Mouse (Mus musculus): ENCODE data around the gene Colgalt1.
A peak's percentile ranks its signal among the peaks of the same experiment; 100 is the strongest.

Gene Colgalt1

DNA sequence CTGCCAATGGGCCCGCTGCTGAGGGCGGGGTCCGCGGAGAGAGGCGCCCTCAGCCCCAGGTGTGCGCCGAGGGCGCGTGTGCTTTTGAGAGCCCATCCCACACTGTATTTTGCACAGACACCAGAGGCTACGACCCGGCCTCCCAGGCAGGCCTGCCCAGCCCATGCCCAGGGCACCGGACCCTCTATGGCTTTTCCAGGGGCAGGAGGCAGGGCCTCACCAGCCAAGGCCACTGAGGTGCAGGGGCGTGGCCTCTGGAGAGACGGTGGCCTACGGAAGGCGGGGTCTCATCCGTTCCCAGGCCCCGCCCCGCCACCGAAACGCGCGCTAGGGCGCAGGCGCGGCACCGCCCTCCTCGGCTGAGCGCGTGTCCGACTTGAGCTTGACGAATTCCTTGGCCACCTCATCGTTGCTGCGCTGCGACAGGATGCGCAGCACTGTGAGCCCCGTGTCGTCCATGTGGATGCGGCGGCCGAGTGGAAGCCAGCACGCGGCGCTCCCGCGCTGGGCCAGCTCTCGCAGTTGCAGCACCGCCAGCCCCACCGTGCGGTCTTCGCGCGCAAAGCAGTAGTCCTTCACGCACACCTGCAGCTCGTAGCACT, 18.4 kb downstream of the Colgalt1 start:
- DNase-seq, result peak; percentile 89

DNA sequence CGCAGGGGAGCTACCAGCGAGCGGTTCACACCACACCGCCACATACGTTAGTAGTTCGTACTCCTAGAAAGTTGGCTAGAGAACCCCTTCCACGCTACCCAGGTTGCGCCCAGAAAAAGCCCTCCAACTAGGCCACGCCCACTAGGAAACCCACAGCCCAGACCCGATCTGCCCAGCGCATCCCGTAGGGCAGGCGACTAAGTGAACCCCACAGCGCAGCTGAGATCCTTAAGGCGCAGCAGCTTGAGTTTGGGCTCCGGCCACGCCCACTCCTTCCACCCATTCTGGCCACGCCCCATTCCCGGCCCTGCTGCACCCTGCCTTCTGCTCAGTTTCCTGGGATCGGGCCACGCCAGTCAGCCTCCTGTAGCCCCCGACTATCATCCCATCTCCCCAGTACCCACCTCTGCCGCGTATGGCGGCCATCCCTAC, 19.0 kb downstream of the Colgalt1 start:
- DNase-seq, result no peak

DNA sequence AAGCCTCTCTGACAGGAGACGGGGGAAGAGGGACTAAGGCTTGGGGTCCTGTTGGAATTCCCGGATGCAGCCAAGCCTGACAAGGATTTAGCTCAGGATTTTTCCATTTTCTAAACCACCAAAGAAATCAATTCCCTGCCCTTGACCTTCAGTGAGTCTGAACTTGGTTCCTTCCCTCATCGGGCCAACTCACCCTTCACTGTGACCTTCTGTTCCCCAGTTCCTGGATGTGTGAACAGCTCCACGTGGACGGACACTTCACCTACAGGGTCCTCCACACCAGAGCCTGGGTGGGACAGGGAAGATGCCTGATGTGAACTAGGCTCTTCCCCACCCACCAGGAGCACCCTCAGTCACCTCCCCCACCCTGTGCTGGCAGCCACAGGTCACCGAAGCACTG, 20.0 kb downstream of the Colgalt1 start:
- no peak for DNase-seq

DNA sequence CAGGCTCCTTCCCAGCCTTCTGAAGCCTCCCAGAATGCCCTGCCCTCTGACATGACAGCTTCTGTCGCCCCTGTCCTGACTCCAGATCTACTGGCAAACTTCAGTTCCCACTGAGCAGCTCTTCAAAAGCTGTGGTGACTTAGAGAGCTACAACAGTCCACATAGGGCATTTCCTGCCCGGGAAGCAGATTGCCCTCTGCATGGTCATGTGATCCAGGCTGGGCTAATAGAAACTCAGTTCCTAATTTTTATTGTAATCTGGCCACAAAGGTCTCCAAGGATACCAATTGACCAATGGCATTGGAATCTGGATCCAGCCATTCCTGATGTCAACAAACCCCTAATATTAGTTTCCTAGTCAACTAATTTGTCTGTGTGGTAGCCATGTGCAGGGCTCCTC, 21.1 kb downstream of the Colgalt1 start:
- no peak for DNase-seq

DNA sequence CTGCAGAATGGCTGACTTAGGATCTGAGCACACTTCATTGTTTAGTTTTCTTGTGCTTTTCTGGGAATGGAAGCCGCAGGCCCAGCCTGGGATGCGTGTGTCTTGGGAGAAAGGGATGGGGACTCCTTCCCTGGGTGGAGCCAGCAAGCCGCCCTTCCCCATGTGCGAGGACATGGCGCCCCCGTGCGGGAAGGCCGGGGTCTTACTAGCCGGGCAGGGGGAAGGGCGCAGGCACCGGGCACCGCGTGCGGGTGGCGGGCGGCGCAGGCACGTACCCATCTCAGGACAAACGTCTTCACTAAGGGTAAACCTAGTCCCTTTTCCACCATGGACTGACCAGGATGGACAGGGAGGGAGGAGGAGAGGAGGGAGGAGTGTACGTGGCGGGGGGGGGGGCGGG, 22.4 kb downstream of the Colgalt1 start:
- no peak for DNase-seq

DNA sequence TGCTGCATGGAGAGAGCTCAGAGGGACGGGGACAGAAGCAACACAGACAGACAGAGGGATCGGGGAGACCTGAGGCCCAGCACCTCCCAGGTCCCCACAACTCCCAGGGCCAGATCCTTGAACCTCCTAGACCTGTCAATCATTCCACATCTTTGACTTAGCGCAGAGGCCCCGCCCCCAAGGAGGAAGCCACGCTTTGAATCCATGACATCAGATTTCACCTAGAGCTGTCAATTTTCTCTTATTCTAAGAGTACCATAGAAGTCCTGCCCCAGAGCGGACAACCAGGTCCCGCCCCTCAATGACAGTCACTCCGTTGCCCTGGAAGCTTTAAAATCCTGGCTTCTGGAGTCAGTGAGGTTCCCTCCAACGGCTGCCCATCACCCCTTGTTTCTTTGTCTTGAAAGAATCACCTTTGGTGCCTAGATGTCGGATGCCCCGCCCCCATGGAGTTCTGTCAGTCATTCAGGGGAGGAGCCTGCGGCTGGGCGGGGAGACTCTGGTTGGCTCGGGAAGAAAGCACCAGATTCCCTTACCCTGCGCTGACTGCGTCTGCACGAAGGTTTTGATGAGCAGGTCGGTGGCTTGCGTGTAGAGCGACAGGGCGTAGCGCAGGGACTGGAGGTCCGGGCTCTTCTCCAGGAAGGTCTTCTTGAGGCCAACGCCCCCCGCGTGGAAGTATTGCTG, 23.3 kb downstream of the Colgalt1 start:
- no peak for DNase-seq

DNA sequence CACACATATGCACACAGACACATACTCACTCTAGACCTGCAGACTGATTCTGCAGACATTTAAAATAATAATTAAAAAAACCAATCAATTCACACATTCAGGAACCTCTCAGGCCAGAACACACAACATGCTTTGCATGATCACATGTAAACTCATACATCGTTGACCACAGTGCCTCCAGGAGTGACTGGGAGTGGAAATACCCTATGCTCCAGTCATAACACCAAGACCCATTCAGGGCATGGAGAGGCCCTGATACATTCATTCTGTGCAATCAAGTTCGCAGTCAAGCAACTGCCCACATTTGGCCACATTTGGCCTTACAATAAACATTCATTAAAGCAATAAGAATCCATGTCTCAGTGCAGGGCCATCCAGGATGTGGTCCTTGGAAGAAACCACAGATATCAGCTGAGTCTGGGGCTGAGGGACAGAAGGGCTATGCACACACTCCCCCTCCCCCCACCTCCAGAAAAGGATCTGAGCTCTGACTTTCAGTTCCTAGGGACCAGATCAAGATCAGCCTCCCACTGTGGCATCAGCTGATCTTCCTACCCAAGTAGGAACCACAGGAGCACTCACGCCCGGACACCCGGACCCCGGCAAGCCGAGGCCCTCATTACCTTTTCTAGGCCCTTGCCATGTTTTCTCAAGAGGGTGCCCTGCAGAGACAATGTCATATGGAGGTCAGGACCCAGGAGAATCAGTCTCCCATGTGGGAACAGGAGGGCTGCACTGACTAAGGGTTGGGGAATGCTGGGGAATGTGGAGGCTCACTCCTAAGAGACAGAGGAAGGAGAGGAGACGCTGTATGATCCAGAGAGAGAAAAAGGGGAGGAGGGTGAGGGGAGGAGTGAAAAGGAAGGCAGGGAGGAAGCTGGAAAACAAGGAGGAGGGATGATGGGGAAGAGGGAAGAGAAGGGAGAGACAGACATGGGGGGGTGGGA, 26.6 kb downstream of the Colgalt1 start:
- no peak for DNase-seq

DNA sequence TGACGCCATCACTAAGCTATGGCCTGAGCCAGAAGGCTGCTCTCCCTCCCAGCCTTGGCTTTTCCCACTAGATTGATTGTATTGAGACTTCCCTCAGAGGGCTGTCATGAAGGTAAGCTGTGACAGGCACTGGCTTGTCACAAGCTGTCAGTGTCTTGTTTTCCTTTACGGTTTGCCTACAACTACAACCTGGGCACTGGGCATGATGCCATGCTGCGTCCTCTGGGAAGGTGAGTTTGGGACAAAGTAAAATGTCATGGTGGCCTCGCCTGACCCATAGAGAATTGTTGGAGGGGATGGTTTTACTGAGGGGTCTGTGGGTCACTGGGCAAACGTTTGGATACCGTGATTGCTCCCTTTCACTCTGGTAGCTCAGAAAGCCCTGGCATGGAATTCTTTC, 27.5 kb downstream of the Colgalt1 start:
- no peak for DNase-seq

DNA sequence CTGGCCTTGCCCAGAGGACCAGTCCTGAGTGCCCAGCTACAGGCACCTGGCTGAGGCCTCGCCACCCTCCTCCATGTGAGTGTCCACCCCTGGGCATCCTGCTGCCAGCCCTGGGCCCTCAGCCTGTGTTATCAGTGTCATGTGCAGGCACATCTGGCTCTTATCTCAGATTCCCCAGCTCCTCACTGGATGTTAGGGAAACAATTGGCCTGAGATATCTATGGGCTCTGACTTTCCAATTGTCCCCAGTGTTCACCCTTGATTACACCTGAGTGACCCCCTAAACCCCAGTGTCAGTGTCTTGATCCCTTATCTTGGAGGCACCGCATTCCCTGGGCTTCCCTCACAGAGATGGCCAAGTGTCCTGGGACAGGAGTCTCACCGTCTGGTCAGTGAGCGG, 28.5 kb downstream of the Colgalt1 start:
- no peak for DNase-seq

DNA sequence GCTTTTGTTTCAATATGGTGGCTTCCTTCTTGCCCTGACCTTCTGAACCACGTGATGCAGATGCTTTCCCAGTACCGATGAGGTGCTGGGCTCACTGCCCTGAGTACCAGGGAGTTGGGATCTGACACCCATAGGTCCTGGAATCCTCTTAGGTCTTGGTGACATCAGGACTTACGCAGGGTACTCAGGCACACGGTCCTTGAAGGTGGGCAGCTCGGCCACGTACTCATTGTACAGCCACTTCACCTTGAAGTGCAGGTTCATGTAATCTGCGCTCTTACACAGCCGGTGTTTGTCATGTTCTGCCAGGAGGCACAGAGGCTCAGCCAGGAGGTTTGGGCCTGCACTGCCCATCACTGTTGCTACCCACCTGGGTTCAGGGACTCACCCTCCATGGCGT, 34.7 kb downstream of the Colgalt1 start:
- DNase-seq, result no peak

DNA sequence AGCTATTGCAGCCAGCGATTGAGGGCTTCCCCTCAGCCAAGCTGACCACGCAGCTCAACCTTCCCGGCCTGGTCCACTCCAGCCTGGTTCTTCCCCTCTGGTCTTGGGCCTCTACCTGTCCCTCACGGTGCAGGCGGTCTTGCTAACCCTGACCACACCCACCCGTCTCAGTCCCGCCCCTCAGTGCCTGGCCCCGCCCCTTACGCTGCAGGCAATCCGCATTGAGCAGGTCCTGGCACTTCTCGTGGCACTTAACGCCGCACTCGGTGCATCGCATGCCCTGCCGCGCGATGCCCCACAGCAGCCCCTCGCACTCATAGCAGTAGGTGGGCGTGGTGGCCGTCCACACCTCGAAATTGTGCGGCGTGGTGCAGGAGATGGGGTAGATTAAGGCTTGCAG, 43.8 kb downstream of the Colgalt1 start:
- DNase-seq, result no peak

DNA sequence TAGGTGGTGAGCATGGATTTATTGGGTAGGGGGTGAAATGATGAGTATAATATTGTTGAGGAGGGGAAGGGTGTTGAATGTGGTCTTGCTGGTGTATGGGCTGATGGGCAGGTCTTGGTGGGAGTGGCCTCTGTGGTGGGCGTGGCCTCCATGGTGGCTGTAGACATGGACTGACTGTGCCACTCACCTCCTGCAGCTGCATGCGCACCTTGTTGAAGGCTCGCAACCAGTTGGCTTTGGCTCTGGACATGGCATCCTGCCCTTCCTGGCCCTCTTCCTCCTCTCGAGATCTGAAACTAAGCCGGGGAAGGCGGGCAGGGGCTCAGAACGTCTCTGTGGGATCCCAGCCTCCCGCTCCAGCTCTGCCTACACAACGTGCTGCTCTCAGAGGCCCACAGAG, 47.0 kb downstream of the Colgalt1 start:
- DNase-seq, result no peak

DNA sequence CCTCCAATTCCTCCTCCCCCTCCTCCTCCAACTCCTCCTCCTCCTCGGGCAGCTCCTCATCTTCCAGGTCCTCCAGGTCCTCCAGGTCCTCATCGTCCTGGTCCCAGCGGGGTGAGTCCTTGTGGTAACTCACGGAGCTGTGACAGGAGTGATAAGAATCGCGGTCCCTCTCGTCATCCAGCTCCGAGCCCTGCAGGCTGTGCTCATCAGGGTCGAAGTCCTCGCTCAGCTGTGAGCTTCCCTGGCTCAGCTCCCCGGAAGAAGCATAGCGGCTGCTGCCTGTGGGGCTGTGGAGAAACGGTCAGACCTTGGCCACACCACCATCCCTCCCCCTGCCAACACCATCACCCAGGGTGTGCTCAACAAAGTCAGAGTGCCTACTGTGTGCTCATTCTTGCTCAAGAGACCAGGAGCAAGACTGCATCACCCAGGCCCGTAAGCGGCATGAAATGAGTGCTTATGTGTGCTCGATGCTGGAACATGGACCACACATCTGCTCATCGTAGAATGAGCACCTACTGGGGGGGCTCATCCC, 47.8 kb downstream of the Colgalt1 start:
- DNase-seq, result no peak

DNA sequence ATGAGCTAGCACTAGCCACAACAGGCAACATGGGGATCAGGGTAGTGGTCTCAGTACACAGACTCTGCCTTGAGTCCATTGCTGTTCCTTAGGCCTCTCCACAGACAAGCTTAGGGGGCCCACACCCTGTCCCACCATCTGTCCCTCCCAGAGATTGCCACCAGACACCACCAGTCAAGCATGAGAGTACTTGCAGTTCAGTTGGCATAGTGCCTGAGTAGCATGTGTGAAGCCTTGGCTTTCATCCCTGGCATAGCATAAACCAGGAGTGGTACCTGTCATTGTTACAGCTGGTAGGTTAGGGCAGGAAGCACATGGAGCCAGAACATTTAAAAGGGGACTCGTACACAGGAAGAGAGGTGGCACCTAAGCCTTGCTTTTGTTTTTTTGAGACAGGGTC, 49.0 kb downstream of the Colgalt1 start:
- no peak for DNase-seq

DNA sequence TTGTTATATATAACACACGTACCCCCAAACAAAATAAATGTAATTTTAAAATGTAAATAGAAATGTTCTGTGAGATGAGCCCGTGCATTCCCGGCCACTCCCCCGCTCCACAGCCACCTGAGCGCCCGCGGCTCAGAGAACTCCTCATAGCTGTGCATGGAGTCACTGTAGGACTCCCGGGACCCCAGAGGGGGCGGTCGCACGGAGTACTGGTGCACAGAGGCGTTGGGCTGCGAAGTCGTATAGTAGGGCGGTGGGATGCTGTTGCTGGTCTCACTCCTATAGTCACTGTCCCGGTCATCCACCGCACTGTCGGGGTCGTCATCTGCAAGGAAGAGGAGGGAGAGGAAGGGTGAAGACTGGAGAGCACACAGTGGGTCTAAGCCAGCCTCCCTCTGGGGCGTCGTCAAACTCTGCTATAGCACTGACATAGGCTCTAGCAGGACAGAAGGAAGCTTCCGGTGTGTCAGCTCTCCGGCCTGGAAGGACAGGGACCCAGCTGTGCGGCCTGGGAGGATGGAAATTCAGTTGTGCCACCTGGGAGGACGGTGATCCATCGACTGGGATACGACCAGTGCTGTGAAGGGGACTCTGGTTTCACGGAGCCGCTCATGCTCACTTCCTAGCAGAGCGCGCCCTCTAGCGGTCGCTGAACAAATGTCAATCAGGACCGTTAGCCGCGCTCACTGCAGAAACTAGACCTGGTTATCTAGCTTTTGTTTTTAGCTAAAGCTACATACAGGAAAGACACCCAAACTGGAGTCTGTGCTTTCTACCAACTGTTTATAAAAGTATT, 49.7 kb downstream of the Colgalt1 start:
- peak; percentile 90 for DNase-seq

DNA sequence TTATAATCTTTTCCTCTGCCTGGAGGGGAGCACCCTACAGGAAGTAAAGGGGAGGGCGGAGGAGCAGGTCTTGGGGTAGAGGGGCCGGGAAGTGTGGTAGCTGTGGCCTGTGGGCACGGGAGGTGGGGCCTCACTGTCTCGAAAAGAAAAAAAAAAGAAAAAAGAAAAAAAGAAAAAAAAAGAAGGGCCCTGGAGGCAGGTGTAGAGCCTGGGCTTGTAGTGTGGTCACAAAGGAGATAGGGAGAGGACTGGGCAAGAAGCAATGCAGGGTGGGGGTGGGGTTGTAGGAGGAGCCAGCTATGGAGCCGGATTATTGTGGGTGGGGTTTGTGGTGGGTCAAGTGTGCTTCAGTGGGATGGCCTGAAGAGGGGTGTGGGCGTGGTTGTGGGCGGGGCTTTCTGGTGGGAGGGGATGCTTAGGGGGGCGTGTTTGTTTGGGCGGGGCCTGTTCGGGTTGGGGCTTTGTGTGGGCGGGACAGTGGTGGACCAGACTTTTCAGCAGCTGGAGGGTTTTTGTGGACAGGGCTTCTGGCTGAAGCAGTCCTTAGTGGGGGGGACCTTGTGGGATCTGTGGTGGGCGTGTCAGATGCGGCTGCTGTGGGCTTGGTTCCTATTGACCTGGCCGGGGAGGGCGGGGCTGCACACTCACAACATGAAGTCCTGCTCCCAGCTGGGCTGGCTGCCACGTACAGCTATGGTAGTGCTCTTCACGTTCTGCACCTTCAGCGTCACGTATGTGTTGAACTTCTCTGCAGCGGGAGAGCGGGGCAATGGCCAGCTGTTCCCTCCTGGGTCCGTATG, 54.7 kb downstream of the Colgalt1 start:
- no peak for DNase-seq

DNA sequence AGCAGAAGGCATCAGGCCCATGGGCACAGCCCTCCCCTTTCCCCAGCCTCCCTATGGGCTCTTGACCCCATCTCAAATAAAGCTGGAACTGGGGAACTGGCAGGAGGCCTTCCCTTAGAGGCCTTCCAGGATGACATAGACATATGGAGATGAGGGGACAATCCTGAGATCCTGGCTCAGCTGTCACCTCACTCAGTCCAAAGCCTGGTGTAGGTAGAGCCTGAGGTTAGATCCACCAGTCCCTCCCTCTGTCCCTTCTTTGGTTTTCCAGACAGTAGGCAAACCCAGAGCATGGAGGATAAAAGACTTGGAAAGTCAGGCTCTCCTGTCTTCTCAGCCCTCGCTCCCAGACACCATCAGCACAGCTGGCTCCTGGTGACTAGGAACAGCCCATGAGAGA, 56.1 kb downstream of the Colgalt1 start:
- DNase-seq, result no peak

DNA sequence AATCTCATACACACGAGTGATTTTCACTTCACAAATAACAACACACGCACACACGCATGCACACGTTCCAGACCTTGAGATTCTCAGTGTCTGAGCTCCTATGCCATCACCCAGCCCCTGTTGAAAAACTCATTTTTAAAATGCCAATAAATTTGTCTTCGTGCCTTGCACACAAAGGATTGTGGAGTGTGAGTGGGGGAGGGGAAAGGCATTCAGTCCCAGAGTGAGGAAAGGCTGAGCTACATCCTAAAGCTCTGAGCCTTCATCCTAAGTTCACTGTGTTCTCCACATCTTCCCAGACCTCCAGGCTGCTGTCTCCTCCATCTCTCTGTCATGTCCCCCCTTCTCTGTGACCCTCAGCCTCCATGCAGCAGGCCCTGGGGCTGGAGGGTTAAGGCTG, 56.5 kb downstream of the Colgalt1 start:
- no peak for DNase-seq

DNA sequence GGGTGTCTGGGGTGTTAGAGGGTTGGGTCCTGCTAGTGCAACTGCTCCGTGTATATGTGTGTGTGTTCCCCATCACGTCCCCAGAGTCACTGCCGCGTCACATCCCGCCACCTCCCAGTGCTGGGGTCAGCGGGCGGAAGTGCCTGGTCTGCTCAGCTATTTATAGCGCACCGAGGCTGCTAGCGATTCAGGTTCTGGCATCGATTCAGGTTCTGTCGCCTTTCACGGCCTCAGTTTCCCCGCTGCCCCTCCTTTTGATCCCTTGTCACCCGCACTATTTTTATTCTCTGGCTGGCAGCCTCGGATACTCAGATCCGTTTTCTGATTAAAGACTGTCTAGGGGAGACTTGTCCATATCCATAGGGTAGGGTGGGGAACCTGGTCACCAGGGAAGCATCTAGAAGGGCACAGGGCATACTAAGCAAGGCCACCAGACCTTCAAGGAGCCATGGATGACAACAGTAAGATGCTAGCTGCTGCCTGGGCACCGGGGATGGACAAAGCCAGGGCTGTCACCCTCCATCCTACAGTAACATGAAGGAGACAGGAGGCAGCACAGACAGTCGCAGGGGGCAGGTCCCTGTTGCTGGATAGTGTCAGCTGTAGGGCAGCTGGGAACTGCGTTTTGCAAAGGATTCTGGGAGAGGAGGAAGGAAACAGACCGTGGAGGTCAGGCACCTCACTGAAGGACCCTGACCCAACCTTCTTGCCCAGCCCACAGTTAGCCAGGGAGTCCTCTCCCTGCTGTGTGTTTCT, 57.6 kb downstream of the Colgalt1 start:
- peak; percentile 52 for DNase-seq

DNA sequence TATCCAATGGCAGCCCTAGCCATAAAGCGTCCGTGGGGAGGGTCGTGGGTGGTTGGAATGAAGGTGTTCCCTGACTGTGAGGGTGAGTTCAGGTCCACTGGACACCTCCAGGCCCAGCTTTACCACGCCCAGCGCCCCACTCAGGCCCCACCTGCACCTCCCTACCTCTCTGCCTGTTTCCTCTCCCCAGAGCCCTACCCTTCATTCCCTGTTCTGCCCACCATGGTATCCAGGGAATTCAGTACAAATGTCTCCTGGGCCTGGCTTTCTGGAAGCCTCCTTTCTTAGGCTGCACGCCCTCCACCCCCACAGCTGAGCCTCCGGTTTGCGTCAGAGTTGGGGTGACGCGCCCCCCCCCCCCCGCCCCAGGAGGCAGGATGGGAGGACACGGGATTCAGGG, 59.4 kb downstream of the Colgalt1 start:
- DNase-seq, result no peak
